ENCODE assay signal across 10 mouse cellular contexts in the genomic region with DNA sequence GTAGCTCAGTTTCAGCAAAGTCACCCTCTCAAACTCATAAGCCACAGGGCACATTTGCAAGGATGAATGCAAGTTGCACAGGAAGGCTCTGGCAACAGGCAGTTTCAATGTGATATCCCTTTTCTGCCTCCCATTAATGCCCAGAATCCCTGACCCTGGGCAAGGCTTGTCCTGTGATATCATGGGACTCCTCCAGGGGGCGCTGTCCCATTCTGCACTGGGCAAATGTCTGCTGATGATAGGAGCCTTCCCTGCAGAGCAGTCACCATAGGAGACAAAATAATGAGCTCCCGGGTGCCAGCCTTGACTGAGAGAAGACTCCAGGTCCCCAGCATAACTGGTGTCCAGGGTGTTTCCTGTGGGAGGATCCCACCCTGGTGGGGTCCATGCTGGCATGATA. TPM values are rescaled to one million over a fixed set of nuclear protein-coding genes. Genes with fewer than 3 reads are reported as not detected.
A peak's percentile ranks its signal among the peaks of the same experiment; 100 is the strongest.
DNase-seq lines count a peak whose midpoint lies in the region; ATAC-seq and TF ChIP-seq lines count a peak whose summit lies in the region.
"Had no signal": no experiment of that assay in that cellular context is flagged by ENCODE, and none has a peak within 500 bp of the region (broad histone marks: within the 10 kb centered on the region; RNA-seq: fewer than 3 reads in every experiment).

No protein-coding gene starts in this region.

- no peak overlapping the region for H3K4me3 ChIP-seq in heart, postnatal 0 days (ENCODE audit: low read depth, low read length)
- H3K4me3 ChIP-seq: neural tube, embryonic 12.5 days had no signal

- peak; percentile 67 for TF ChIP-seq CTCF in heart, postnatal 0 days (IDR thresholded peaks at IDR 0.05; ENCODE audit: low read depth)

- 12% methylated on average over 2 of the region's 2 CpGs for WGBS in heart, postnatal 0 days

- TF ChIP-seq EP300 in heart, postnatal 0 days (IDR thresholded peaks at IDR 0.05; ENCODE audit: low read depth): no peak

- no peak overlapping the region for H3K4me2 ChIP-seq in heart, postnatal 0 days (ENCODE audit: low read depth, low read length)
- H3K4me2 ChIP-seq: neural tube, embryonic 12.5 days had no signal

- no peak for DNase-seq in heart, postnatal 0 days (ENCODE audit: low spot score)
- DNase-seq in heart, adult 9 months (ENCODE audit: low spot score in 2 of 2): no peak
- DNase-seq in right cerebral cortex, postnatal 14 days: peak; percentile 29
- no peak for DNase-seq in right cerebral cortex, postnatal 36 days (ENCODE audit: low spot score in 2 of 2)
- DNase-seq in brain, adult 2 months (ENCODE audit: low read depth, low spot score): peak; percentile 24
- DNase-seq in kidney, postnatal 36 days: peak; percentile 77 to 89
- peak; percentile 29 for DNase-seq in splenic B cell, adult 2 months (ENCODE audit: low read depth, low spot score)
- DNase-seq in left cerebral cortex, postnatal 25 days (ENCODE audit: low spot score in 2 of 2): no peak

- H3K9ac ChIP-seq in heart, postnatal 0 days (replicated peaks; ENCODE audit: low read depth, low read length): no peak overlapping the region
- H3K9ac ChIP-seq: neural tube, embryonic 12.5 days had no signal

- H3K4me1 ChIP-seq in heart, postnatal 0 days (ENCODE audit: control insufficient read depth, insufficient read depth): peaks cover 11% of the 10 kb centered on the region

- ATAC-seq in heart, postnatal 0 days (ENCODE audit: insufficient read depth, low read depth): no peak

- no peaks in the 10 kb centered on the region for H3K9me3 ChIP-seq in heart, postnatal 0 days (replicated peaks; ENCODE audit: control insufficient read depth, low read length)
- H3K9me3 ChIP-seq: neural tube, embryonic 12.5 days had no signal

- no peaks in the 10 kb centered on the region for H3K36me3 ChIP-seq in heart, postnatal 0 days (replicated peaks; ENCODE audit: control insufficient read depth, insufficient read depth, low read length)
- no peaks in the 10 kb centered on the region for H3K36me3 ChIP-seq in splenic B cell, adult 2 months (ENCODE audit: control insufficient read depth, insufficient read depth, low read length, poor library complexity, severe bottlenecking)
- H3K36me3 ChIP-seq: neural tube, embryonic 12.5 days had no signal

- peaks cover 29% of the 10 kb centered on the region for H3K27me3 ChIP-seq in heart, postnatal 0 days (ENCODE audit: control insufficient read depth, insufficient read depth, low read length)
- H3K27me3 ChIP-seq in splenic B cell, adult 2 months (ENCODE audit: control insufficient read depth, insufficient read depth, low read length, poor library complexity, severe bottlenecking): peaks cover 2% of the 10 kb centered on the region; the same call in 1 of the 2 replicates

- intact Hi-C loops in left cerebral cortex, postnatal 25 days (cut with DNase I): no loop called here

- no peak overlapping the region for H3K27ac ChIP-seq in heart, postnatal 0 days (ENCODE audit: low read depth)
- H3K27ac ChIP-seq: neural tube, embryonic 12.5 days had no signal

RNA-seq across cellular contexts. Expression of a gene that starts 28.1 kb away (rescaled TPM):
- total RNA-seq in heart, postnatal 0 days (2014; rRNA removed; ENCODE audit: low replicate concordance): 4.4 and 6.5 TPM in 2 replicates
- 3.3 and 3.5 TPM in 2 replicates for polyA plus RNA-seq in heart, postnatal 0 days (2015; fragmentation: Nextera tagmentation; extraction: Ambion mirVana)
- 1 to 10 TPM; 5.0 to 5.2 TPM for total RNA-seq in left cerebral cortex, postnatal 25 days (2021)

RNA-seq across cellular contexts. Expression of a gene that starts 42.3 kb away (rescaled TPM):
- 1.2 and 1.9 TPM in 2 replicates for total RNA-seq in heart, postnatal 0 days (2014; rRNA removed; ENCODE audit: low replicate concordance)
- polyA plus RNA-seq in heart, postnatal 0 days (2015; fragmentation: Nextera tagmentation; extraction: Ambion mirVana): 0.29 and 0.36 TPM in 2 replicates
- under 1 TPM; 0.44 to 0.48 TPM for total RNA-seq in left cerebral cortex, postnatal 25 days (2021)
- total RNA-seq: hematopoietic stem cell, adult 5-6 weeks had no signal

Comparison
In these comparisons a context has a peak if more than half of its experiments do, and no peak if none do; other contexts are left out.
1. DNase-seq: peak in right cerebral cortex, postnatal 14 days (single experiment), brain, adult 2 months (single experiment), kidney, postnatal 36 days (2 of 2) and splenic B cell, adult 2 months (single experiment); none in heart, postnatal 0 days (single experiment), heart, adult 9 months (0 of 2), right cerebral cortex, postnatal 36 days (0 of 2) and left cerebral cortex, postnatal 25 days (0 of 2).